Mouse (Mus musculus): ENCODE measurements around the gene Fars2. TPM values are rescaled to one million over a fixed set of nuclear protein-coding genes. Genes with fewer than 3 reads are reported as not detected.

The Fars2 gene
- polyA plus RNA-seq, 1 experiment: 63.0 TPM

- no peak for DNase-seq (ENCODE audit: low read depth, low spot score)
- WGBS: 91% methylated on average over 3 of the region's 3 CpGs
Observed at GRCm38 (mm10) chr13:36210965-36211364, 93.8 kb downstream of the Fars2 start.

DNA sequence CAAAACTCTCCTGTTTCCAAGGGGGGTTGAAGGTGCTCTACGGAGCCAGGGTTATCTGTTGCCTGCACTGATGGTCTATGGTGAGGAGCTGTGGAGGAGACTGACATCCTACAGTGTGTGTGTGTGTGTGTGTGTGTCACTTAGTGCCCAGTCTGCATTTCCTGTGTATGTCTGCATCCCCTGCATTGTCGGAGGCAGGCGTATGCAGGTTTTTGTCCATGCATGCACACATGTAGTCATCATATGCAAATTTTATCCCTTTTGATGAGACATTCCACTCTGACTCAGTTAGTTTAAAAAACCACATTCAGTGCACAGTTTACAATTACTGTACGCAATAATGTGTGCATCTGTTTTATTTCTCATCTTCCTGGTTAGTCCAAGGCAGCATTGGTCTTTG lies 96.8 kb downstream of the Fars2 start:
- no peak for DNase-seq (ENCODE audit: low read depth, low spot score)
- WGBS: 90% methylated on average over 4 of the region's 4 CpGs

- 96% methylated on average over 3 of the region's 3 CpGs for WGBS
- no peak for DNase-seq (ENCODE audit: low read depth, low spot score)
Observed at GRCm38 (mm10) chr13:36216005-36216404, 98.8 kb downstream of the Fars2 start.

GRCm38 (mm10) chr13:36218347-36218746 lies 101.1 kb downstream of the Fars2 start:
- no peak for DNase-seq (ENCODE audit: low read depth, low spot score)
- WGBS: 79% methylated on average over 4 of the region's 4 CpGs

DNA sequence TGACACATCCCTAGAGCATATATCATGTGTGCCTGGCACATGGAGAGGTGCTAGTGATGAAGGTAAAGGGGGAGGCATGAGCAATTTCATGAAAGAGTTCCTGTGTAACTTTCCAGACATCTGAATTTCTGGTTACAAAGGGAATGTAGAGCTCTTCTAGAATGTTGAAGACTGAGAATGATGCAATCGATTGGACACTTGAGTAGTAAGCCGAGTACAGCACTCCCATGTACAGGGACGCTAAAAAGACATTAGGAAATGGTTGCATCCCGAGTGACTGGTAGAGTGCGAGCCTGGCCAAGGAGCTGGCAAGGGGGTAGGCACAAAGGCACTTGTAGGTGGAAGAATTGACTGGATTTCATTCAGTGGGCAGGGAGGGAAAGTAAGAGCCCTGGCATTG lies 102.3 kb downstream of the Fars2 start:
- DNase-seq (ENCODE audit: low read depth, low spot score): no peak
- 94% methylated on average over 5 of the region's 5 CpGs for WGBS

DNA sequence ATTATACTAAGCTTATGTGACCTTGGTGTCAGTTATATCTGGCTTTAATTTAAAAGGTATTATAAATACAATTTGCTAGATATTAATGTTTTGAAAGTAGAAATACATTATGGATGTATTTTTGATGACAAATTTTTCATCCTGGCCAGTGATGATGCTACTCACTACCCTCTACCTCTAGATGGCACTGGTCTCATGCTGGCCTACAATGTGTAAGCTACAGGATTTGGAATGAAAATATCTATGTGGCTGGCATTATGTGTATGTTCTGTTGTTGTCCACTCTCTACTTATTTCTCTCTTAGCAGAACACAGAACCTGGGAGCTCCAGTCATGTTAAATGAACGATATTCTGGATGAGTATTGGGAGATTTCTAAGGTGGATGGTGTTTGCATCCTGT lies 104.7 kb downstream of the Fars2 start:
- 93% methylated on average over 1 of the region's 1 CpGs for WGBS
- DNase-seq (ENCODE audit: low read depth, low spot score): no peak

- DNase-seq (ENCODE audit: low read depth, low spot score): no peak
Observed at GRCm38 (mm10) chr13:36222721-36223120, 105.5 kb downstream of the Fars2 start.

- WGBS: 50% methylated on average over 2 of the region's 2 CpGs
- DNase-seq (ENCODE audit: low read depth, low spot score): no peak
Observed at GRCm38 (mm10) chr13:36224431-36224830, 107.2 kb downstream of the Fars2 start.

- DNase-seq (ENCODE audit: low read depth, low spot score): no peak
- WGBS: 73% methylated on average over 1 of the region's 1 CpGs
Observed at GRCm38 (mm10) chr13:36242261-36242660, 125.0 kb downstream of the Fars2 start.

- 40% methylated on average over 3 of the region's 3 CpGs for WGBS
- no peak for DNase-seq (ENCODE audit: low read depth, low spot score)
Observed at GRCm38 (mm10) chr13:36253936-36254335, 136.7 kb downstream of the Fars2 start.

- DNase-seq (ENCODE audit: low read depth, low spot score): no peak
- WGBS: 91% methylated on average over 5 of the region's 5 CpGs
Observed at GRCm38 (mm10) chr13:36257213-36257612, 140.0 kb downstream of the Fars2 start.

- 86% methylated on average over 1 of the region's 1 CpGs for WGBS
- no peak for DNase-seq (ENCODE audit: low read depth, low spot score)
Observed at GRCm38 (mm10) chr13:36259754-36260153, 142.5 kb downstream of the Fars2 start.

DNA sequence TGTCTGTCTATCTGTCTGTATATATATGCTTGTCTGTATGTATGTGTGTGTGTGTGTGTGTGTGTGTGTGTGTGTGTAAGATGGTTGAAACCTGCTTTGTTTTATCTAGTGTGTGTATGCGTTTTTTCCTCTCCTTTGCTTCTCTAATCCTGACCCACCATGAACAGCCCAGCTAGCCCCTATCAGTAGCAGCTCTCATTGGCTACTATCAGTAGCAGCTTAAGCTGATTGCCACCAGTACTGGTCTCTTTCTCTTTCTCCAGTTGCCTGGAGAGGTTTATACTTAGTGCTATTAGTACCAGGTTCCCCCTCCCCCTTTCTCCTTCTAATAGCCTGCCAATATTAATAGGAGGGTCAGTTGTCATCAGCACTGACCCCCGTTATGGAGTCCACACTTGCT lies 144.1 kb downstream of the Fars2 start:
- DNase-seq (ENCODE audit: low read depth, low spot score): no peak
- 97% methylated on average over 2 of the region's 2 CpGs for WGBS

DNA sequence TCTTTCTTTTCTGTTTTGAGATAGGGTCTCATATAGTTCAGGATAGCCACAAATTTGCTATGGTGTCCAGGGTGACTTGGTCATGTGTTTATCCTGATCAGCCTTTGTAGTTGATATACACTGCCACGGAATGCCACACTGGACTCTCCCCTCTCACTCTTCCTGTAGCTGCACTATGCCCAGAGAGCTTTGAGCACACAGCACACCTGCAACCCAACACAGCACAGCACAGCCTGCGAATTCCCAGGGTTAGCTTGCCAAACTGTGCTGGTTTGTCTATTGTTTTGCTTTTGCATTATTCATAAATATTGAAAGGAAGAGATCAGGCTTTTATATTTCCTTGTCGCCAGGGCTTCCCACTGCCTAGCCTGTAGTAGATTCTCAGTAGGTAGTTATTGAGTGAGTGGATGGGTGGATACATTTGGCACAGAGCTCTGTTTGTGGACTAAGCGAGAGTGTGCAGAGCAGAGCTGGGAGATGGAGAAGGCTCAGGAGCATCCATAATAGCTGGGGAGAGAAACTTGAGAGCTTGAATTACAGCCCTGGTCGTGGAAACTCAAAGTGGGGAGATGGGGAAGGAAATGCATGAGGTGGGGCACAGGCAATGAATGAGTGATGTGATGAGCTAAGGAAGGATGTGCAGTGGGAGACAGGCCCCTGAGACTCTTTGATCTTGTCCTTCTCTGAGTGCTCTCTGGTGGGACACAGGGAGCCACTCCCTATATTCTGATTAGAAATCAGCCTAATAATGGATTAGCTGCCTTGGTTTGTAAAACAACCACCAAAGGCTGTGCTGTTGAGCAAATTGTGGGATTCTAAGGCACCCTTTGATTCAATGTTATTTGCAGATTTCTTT lies 146.3 kb downstream of the Fars2 start:
- no peak for DNase-seq (ENCODE audit: low read depth, low spot score)
- WGBS: 64% methylated on average over 5 of the region's 5 CpGs

DNA sequence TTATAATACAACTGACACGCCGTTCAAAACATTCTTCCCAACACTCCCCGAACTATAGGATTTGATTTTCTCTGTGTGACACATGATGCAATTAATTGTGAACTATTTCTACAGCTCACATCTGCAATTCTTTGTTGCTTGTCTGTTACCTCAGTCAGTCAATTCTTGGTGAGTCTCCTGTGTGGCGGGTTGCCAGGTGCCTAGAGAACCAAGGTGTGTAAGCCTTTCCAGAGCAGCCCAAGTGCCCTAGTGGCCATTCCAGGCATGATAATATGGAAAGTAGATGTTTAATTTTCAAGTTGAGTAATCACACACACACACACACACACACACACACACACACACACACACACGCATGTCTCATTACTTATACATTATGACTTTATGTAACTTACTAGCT lies 147.2 kb downstream of the Fars2 start:
- WGBS: 91% methylated on average over 5 of the region's 5 CpGs
- no peak for DNase-seq (ENCODE audit: low read depth, low spot score)

- 58% methylated on average over 3 of the region's 3 CpGs for WGBS
- no peak for DNase-seq (ENCODE audit: low read depth, low spot score)
Observed at GRCm38 (mm10) chr13:36265342-36265744, 148.1 kb downstream of the Fars2 start.

GRCm38 (mm10) chr13:36267399-36267798 lies 150.2 kb downstream of the Fars2 start:
- DNase-seq (ENCODE audit: low read depth, low spot score): no peak
- WGBS: 87% methylated on average over 1 of the region's 1 CpGs

GRCm38 (mm10) chr13:36270867-36271266 lies 153.7 kb downstream of the Fars2 start:
- DNase-seq (ENCODE audit: low read depth, low spot score): no peak
- 95% methylated on average over 1 of the region's 1 CpGs for whole genome bisulfite sequencing

DNA sequence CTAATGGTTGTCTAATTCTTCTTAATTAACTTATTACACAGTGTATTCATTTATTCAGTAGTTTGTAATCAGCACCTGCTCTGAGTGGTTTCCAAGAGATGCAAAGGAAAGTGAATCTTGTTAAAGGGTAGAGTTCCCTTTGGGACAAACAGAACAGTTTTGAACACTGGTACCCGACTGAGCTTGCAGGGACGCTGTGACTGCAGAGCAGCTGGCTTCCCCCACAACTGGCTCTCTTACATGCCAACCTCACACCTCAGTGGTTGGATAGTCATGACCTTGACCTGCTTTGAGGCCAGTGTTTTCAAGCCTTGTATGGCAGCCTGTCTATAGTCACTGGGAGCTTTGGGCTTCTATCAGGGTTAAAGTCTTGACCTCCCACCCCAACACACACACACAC lies 156.3 kb downstream of the Fars2 start:
- 84% methylated on average over 2 of the region's 2 CpGs for WGBS
- DNase-seq (ENCODE audit: low read depth, low spot score): no peak

GRCm38 (mm10) chr13:36276194-36276593 lies 159.0 kb downstream of the Fars2 start:
- DNase-seq (ENCODE audit: low read depth, low spot score): no peak
- WGBS: 77% methylated on average over 2 of the region's 2 CpGs

DNA sequence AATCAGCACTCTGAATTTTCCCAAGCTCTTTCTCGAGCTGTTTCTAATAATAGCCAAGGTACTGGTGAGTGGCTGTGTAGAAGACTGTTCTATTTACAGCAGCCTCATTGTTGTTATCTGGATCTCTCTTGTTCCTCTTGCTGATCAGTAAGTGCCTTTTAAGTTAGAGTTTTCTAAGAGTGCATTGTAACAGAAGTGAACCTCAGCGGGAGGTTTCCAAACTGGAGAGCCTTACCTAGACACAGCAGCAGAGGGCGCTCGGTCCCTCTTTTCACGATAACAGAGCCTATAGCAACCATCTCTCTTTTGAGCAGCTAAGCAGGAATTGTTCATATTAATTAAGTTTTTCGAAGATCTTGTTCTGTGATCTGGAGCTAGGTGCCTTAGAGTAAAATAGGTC lies 164.8 kb downstream of the Fars2 start:
- 7% methylated on average over 6 of the region's 6 CpGs for WGBS
- DNase-seq (ENCODE audit: low read depth, low spot score): peak; percentile 33
